Mouse (Mus musculus) kidney, postnatal 0 days (tissue): ENCODE data around the gene Smarcd2. TPM values are rescaled to one million over a fixed set of nuclear protein-coding genes. Genes with fewer than 3 reads are reported as not detected.

Experiments used
- ATAC-seq: fragments of 200-750 bp; cut with Nextera tagmentation; replicated peaks from 2 replicates; pipeline ENCODE4 v1.8.0; 2017; ENCODE audit warnings: low read depth, moderate number of reproducible peaks, moderate TSS enrichment, moderate library complexity; ENCODE audit not compliant: low FRiP score
- DNase-seq: peaks from one replicate; pipeline ENCODE4 v3.0.0-alpha.2; 2016; ENCODE audit warnings: low spot score
- H3K27ac ChIP-seq: fragments of 300-500 bp; sonication (generic); 2 replicates; pipeline ENCODE4 v1.5.1; 2014; ENCODE audit warnings: mild to moderate bottlenecking
- H3K27me3 ChIP-seq: fragments of 300-500 bp; sonication (generic); 2 replicates; pipeline ENCODE4 v1.6.1; 2014; ENCODE audit warnings: low read length, mixed read lengths; ENCODE audit not compliant: insufficient read depth
- H3K36me3 ChIP-seq: fragments of 300-500 bp; sonication (generic); 2 replicates; pipeline ENCODE4 v1.6.1; 2014; ENCODE audit warnings: low read length, mixed read lengths; ENCODE audit not compliant: insufficient read depth
- H3K4me1 ChIP-seq: fragments of 300-500 bp; sonication (generic); replicated peaks from 2 replicates; pipeline ENCODE4 v1.6.1; 2014; ENCODE audit warnings: antibody characterized with exemption, low read length, mixed read lengths; ENCODE audit not compliant: insufficient read depth
- H3K4me2 ChIP-seq: fragments of 300-500 bp; sonication (generic); 2 replicates; pipeline ENCODE4 v1.6.1; 2014; ENCODE audit warnings: mild to moderate bottlenecking, low read length, moderate library complexity, mixed read lengths
- H3K4me3 ChIP-seq: fragments of 300-500 bp; sonication (generic); replicated peaks from 2 replicates; pipeline ENCODE4 v1.5.1; 2014; ENCODE audit warnings: low read depth, low read length
- H3K9ac ChIP-seq: fragments of 300-500 bp; sonication (generic); 2 replicates; pipeline ENCODE4 v1.6.1; 2014; ENCODE audit warnings: low read depth, low read length
- H3K9me3 ChIP-seq: fragments of 300-500 bp; sonication (generic); replicated peaks from 2 replicates; pipeline ENCODE4 v1.6.1; 2016; ENCODE audit warnings: low read length, inconsistent platforms, mixed read lengths
- CTCF ChIP-seq: IDR thresholded peaks from 2 replicates; pipeline ENCODE4 v1.5.1; 2016; ENCODE audit warnings: antibody characterized with exemption, low read depth, mild to moderate bottlenecking, moderate library complexity
- WGBS: fragments of 180-500 bp; shearing (Covaris S2); extraction: QIAGEN DNeasy Blood & Tissue Kit; methylation state at CpG from one replicate; pipeline ENCODE4 v1.1.7; 2014; 5-methylcytosine and 5-hydroxymethylcytosine counted together
- polyA plus RNA-seq: library from polyadenylated mRNA; unstranded; fragments of >200 nt; fragmentation: Nextera tagmentation; extraction: Ambion mirVana; gene quantifications from 2 replicates; pipeline ENCODE4 v1.2.1, GENCODE M21; 2015

Gene Smarcd2
- polyA plus RNA-seq, 1 experiment from 2014 or later, result 44.6 TPM

DNA sequence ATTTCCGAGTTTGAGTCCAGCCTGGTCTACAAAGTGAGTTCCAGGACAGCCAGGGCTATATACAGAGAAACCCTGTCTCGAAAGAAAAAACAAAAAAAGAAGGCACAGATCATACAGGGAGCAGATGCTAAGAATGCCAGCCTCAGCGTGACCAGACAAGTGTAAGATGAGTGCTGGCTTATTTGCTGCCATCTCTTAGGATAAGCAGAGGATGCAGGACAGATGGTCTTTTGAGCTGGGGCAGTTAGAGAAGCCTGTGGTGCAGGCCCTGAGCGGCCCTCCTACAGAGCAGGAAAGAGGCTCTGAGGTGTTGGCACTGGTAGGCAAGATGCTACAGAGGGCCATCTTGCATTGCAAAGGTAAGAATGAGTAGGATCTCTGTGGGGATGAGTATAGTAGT lies 10.6 kb upstream of the Smarcd2 start:
- no peak for DNase-seq
- Histone ChIP-seq H3K9me3 (no peaks in the 10 kb centered on the region), H3K27me3 (no peaks in the 10 kb centered on the region), H3K36me3 (no peaks in the 10 kb centered on the region), H3K4me2 (no peak overlapping the region), H3K4me1 (no peaks in the 10 kb centered on the region), H3K4me3 (no peak overlapping the region), H3K9ac (no peak overlapping the region), H3K27ac (no peak overlapping the region)
- ATAC-seq, result no peak
- no peak for TF ChIP-seq CTCF
- WGBS, result 83% methylated on average over 4 of the region's 4 CpGs

GRCm38 (mm10) chr11:106282452-106282851 lies 9.7 kb upstream of the Smarcd2 start:
- Histone ChIP-seq H3K9ac (no peak overlapping the region), H3K36me3 (no peaks in the 10 kb centered on the region), H3K27me3 (no peaks in the 10 kb centered on the region), H3K4me3 (no peak overlapping the region), H3K4me2 (no peak overlapping the region), H3K9me3 (no peaks in the 10 kb centered on the region), H3K27ac (no peak overlapping the region), H3K4me1 (no peaks in the 10 kb centered on the region)
- TF ChIP-seq CTCF, result no peak
- DNase-seq (no peak), ATAC-seq (no peak)
- 78% methylated on average over 6 of the region's 6 CpGs for WGBS

DNA sequence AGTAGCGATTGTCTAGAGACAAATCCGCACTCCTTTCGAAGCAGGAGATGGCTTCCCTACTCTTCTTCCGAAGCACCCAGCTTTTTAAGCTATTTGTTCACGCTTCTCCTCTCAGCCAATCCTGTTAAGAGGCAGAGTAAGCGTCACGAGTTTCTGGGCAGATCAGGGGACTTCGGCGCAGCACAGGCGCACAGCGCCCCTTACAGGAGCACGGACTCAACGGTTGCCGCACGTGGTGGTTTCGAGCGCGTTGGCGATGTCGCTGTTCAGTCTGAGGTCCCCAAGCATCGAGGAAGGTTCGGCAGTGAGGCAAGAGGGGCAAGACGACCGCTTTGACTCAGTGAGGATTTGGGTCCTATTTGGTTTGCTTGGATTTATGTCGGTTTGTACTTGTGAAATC lies 3.7 kb upstream of the Smarcd2 start, which contains the start of gene Tcam1:
Tcam1 (plus strand) TSS at position 219 of the 400 bp plus-strand sequence.
- ATAC-seq, result peak; percentile 43
- H3K9me3 ChIP-seq, result no peaks in the 10 kb centered on the region
- no peak within 1 kb of the TSS for H3K9ac ChIP-seq
- no peak within 1 kb of the TSS for H3K4me3 ChIP-seq
- DNase-seq, result peak; percentile 98
- no peaks in the 10 kb centered on the region for H3K27me3 ChIP-seq
- no peaks in the 10 kb centered on the region for H3K36me3 ChIP-seq
- peak within 1 kb of the TSS; percentile 45 for H3K4me2 ChIP-seq
- H3K4me1 ChIP-seq, result peaks cover 6% of the 10 kb centered on the region; the same call in 1 of the 2 replicates
- peak within 1 kb of the TSS; percentile 66; the same call in 1 of the 2 replicates for H3K27ac ChIP-seq
- WGBS, result 3% methylated on average over 25 of the region's 25 CpGs
- TF ChIP-seq CTCF, result peak; percentile 87

- 38% methylated on average over 7 of the region's 7 CpGs for WGBS
- H3K9ac ChIP-seq, result no peak overlapping the region
- no peak for TF ChIP-seq CTCF
- no peak overlapping the region for H3K4me2 ChIP-seq
- peaks cover 20% of the 10 kb centered on the region; the same call in 1 of the 2 replicates for H3K4me1 ChIP-seq
- H3K4me3 ChIP-seq, result no peak overlapping the region
- no peaks in the 10 kb centered on the region for H3K9me3 ChIP-seq
- peak overlapping the region; percentile 66 for H3K27ac ChIP-seq
- ATAC-seq (0 out of 2 replicates have a peak, but pooled peaks have one; percentile 0), DNase-seq (peak; percentile 88)
- no peaks in the 10 kb centered on the region for H3K36me3 ChIP-seq
- no peaks in the 10 kb centered on the region for H3K27me3 ChIP-seq
These were observed 2.2 kb upstream of the Smarcd2 start for GRCm38 (mm10) chr11:106274971-106275411.

GRCm38 (mm10) chr11:106274374-106274773 lies 1.6 kb upstream of the Smarcd2 start:
- H3K4me1 ChIP-seq, result peaks cover 22% of the 10 kb centered on the region; the same call in 1 of the 2 replicates
- H3K9ac ChIP-seq, result no peak overlapping the region
- no peak overlapping the region for H3K4me3 ChIP-seq
- H3K9me3 ChIP-seq, result no peaks in the 10 kb centered on the region
- WGBS, result 55% methylated on average over 1 of the region's 1 CpGs
- TF ChIP-seq CTCF, result no peak
- no peak for DNase-seq
- H3K27me3 ChIP-seq, result no peaks in the 10 kb centered on the region
- peak overlapping the region; percentile 66 for H3K27ac ChIP-seq
- no peaks in the 10 kb centered on the region for H3K36me3 ChIP-seq
- no peak overlapping the region for H3K4me2 ChIP-seq
- ATAC-seq, result no peak

GRCm38 (mm10) chr11:106273811-106274210 lies 1.0 kb upstream of the Smarcd2 start:
- Histone ChIP-seq H3K4me2 (peak overlapping the region; percentile 66; the same call in 1 of the 2 replicates), H3K9ac (no peak overlapping the region), H3K4me3 (no peak overlapping the region; the same call in 1 of the 2 replicates), H3K27me3 (no peaks in the 10 kb centered on the region), H3K9me3 (no peaks in the 10 kb centered on the region), H3K36me3 (no peaks in the 10 kb centered on the region), H3K27ac (peak overlapping the region; percentile 99; the same call in 1 of the 2 replicates), H3K4me1 (peaks cover 28% of the 10 kb centered on the region; the same call in 1 of the 2 replicates)
- DNase-seq, result no peak
- 90% methylated on average over 6 of the region's 6 CpGs for WGBS
- no peak for TF ChIP-seq CTCF
- no peak for ATAC-seq
